Mouse (Mus musculus) olfactory bulb, adult 2 months (tissue): Measurements from ENCODE around the gene Gm6993.

Source experiments
- CTCF ChIP-seq: fragments of 200-500 bp; IDR thresholded peaks from 2 replicates; pipeline ENCODE4 v1.5.1; 2012; ENCODE audit warnings: low read depth, mild to moderate bottlenecking, low read length, moderate library complexity; ENCODE audit not compliant: insufficient read depth
- POLR2A ChIP-seq: fragments of 200-500 bp; IDR thresholded peaks from 2 replicates; pipeline ENCODE4 v1.6.1; 2012; ENCODE audit warnings: mild to moderate bottlenecking, low read depth, low read length, moderate library complexity; ENCODE audit not compliant: insufficient read depth

DNA sequence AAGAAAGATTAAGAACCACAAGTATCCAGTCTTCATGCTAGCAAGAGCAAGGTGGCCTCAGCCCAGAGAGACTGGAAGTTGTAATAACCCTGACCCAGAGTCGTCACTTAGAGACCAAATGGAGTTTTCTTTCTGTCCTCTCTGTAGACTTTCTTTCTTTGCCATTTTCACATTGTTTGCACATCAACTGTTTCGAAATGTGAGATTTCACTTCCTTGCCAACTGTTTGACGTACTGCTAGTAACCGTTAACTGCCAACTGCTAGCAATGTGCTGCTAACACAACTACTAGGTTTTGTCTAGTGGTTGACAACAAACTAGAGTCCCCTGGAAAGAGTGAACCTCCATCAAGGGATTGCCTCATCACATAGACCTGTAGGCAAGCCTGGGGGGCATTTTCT, 42.6 kb downstream of the Gm6993 start:
- TF ChIP-seq CTCF = no peak
- no peak for TF ChIP-seq POLR2A
